Mouse (Mus musculus) myocyte (in vitro differentiated cells): ENCODE results near the gene Tnr.

Experiments used
- CEBPB ChIP-seq: IDR thresholded peaks from 2 replicates; pipeline ENCODE4 v1.6.1; 2011; ENCODE audit warnings: mild to moderate bottlenecking, moderate library complexity; ENCODE audit not compliant: poor library complexity, insufficient read depth, severe bottlenecking
- MAX ChIP-seq: IDR thresholded peaks from one replicate; pipeline ENCODE4 v1.6.1; 2011; ENCODE audit warnings: low read depth, mild to moderate bottlenecking, control low read depth
- POLR2A ChIP-seq: IDR thresholded peaks from one replicate; pipeline ENCODE4 v1.6.1; 2011; ENCODE audit warnings: low read depth, mild to moderate bottlenecking, control low read depth, moderate library complexity; ENCODE audit not compliant: insufficient read length
- POLR2AphosphoS2 ChIP-seq: IDR thresholded peaks from one replicate; pipeline ENCODE4 v1.6.1; 2011; ENCODE audit warnings: low read depth, control low read depth; ENCODE audit not compliant: insufficient read length
- USF1 ChIP-seq: IDR thresholded peaks from one replicate; pipeline ENCODE4 v1.6.1; 2011; ENCODE audit warnings: low read depth, mild to moderate bottlenecking, control low read depth, moderate library complexity

DNA sequence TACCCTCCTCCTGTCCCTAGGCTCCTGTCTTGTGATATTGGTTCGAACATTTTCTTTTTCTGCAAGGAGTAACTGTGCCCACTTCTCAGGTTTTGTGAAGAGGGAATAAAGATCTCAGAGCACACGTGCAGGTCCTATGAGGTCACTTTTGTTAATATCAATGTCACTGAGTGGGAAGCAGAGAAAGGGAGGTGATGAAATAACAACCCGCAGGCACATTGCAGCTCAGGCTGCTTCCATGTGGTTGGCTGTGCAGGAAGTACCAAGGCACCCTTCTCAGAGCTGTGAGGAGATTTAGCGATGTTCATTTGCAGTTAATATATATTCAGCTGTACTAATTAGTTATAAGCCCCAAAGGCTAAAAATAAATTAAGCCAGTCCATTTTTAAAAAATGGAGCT is 151.9 kb downstream of the Tnr start:
- TF ChIP-seq POLR2A (no peak), POLR2AphosphoS2 (no peak), MAX (no peak), CEBPB (no peak), USF1 (no peak)
